In the genomic region with DNA sequence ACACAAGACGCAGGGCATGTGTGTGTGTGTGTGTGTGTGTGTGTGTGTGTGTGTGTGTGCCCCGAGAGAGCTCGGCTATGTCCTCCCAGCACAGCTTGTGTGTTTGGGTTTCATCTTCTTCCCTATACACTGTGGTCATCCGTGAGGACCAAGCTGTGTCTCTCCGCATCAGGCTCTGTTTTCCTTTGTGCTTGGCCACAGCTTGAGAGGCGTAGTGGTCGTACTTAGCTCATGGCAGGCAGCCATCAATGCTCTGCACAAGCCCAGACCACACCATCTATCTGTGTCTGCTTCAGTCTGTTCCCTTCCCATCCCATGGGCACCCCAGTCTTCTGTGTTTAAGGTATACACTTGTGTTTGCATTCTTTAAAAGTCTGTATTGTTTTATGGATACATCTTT, we compare ENCODE assay signal across 16 mouse cellular contexts. TPM values are rescaled to one million over a fixed set of nuclear protein-coding genes. Genes with fewer than 3 reads are reported as not detected.
DNase-seq lines count a peak whose midpoint lies in the region; ATAC-seq and TF ChIP-seq lines count a peak whose summit lies in the region.
"Had no signal": no experiment of that assay in that cellular context is flagged by ENCODE, and none has a peak within 500 bp of the region (broad histone marks: within the 10 kb centered on the region; RNA-seq: fewer than 3 reads in every experiment).

No protein-coding gene starts in this region.

- H3K27ac ChIP-seq in heart, embryonic 12.5 days (ENCODE audit: poor library complexity, severe bottlenecking): no peak overlapping the region
- H3K27ac ChIP-seq in lung, embryonic 14.5 days (ENCODE audit: low read depth): no peak overlapping the region
- H3K27ac ChIP-seq in heart, embryonic 16.5 days (ENCODE audit: low read length): no peak overlapping the region
- no peak overlapping the region for H3K27ac ChIP-seq in limb, embryonic 15.5 days
- H3K27ac ChIP-seq: forebrain, embryonic 12.5 days; hindbrain, postnatal 0 days; macrophage had no signal

- 58% methylated on average over 7 of the region's 7 CpGs for WGBS in heart, embryonic 12.5 days
- WGBS in lung, embryonic 14.5 days: 39% methylated on average over 7 of the region's 7 CpGs
- WGBS in heart, embryonic 16.5 days: 33% methylated on average over 7 of the region's 7 CpGs
- WGBS in limb, embryonic 15.5 days: 77% methylated on average over 7 of the region's 7 CpGs

- TF ChIP-seq CTCF in lung, embryonic 14.5 days (IDR thresholded peaks at IDR 0.05; ENCODE audit: low read depth): no peak

- H3K4me2 ChIP-seq in heart, embryonic 12.5 days: peak overlapping the region; percentile 81
- H3K4me2 ChIP-seq in lung, embryonic 14.5 days: peak overlapping the region; percentile 27
- peak overlapping the region; percentile 81; the same call in 1 of the 2 replicates for H3K4me2 ChIP-seq in heart, embryonic 16.5 days (ENCODE audit: low read depth, low read length)
- H3K4me2 ChIP-seq in limb, embryonic 15.5 days: no peak overlapping the region
- H3K4me2 ChIP-seq: forebrain, embryonic 12.5 days had no signal

- no peak for DNase-seq in heart, postnatal 4 days
- DNase-seq in lung, embryonic 14.5 days: no peak
- no peak for DNase-seq in lung, postnatal 4 days
- no peak for DNase-seq in thymus, postnatal 25 days
- DNase-seq: cerebellum, adult 11-12 months; layer of hippocampus, adult 9-11 months; midbrain, embryonic 14.5 days; right cerebral cortex, postnatal 14 days had no signal

- H3K4me3 ChIP-seq in heart, embryonic 12.5 days: peak overlapping the region; percentile 0; the same call in 1 of the 2 replicates
- H3K4me3 ChIP-seq in lung, embryonic 14.5 days (ENCODE audit: low read depth, low read length): no peak overlapping the region
- H3K4me3 ChIP-seq in heart, embryonic 16.5 days (ENCODE audit: low read length): peak overlapping the region; percentile 5; the same call in 1 of the 2 replicates
- no peak overlapping the region for H3K4me3 ChIP-seq in limb, embryonic 15.5 days
- H3K4me3 ChIP-seq: forebrain, embryonic 12.5 days had no signal

- H3K9me3 ChIP-seq in heart, embryonic 12.5 days (replicated peaks): no peaks in the 10 kb centered on the region
- H3K9me3 ChIP-seq in lung, embryonic 14.5 days (ENCODE audit: low read depth, low read length): no peaks in the 10 kb centered on the region
- H3K9me3 ChIP-seq in heart, embryonic 16.5 days (replicated peaks; ENCODE audit: control insufficient read depth, low read length): no peaks in the 10 kb centered on the region
- H3K9me3 ChIP-seq in limb, embryonic 15.5 days: no peaks in the 10 kb centered on the region
- H3K9me3 ChIP-seq: forebrain, embryonic 12.5 days; G1E had no signal

- H3K36me3 ChIP-seq in heart, embryonic 12.5 days: peaks cover 8% of the 10 kb centered on the region; the same call in 1 of the 2 replicates
- no peaks in the 10 kb centered on the region for H3K36me3 ChIP-seq in lung, embryonic 14.5 days (ENCODE audit: insufficient read depth)
- 0 out of 2 replicates have a peak, but pooled peaks cover under 1% of the 10 kb centered on the region for H3K36me3 ChIP-seq in heart, embryonic 16.5 days (ENCODE audit: control insufficient read depth, insufficient read depth)
- H3K36me3 ChIP-seq in limb, embryonic 15.5 days: peaks cover 9% of the 10 kb centered on the region
- H3K36me3 ChIP-seq: forebrain, embryonic 12.5 days had no signal

- ATAC-seq in heart, embryonic 12.5 days (ENCODE audit: insufficient number of reproducible peaks, low FRiP score): 0 out of 2 replicates have a peak, but pooled peaks have one; percentile 1
- ATAC-seq in lung, embryonic 14.5 days (ENCODE audit: insufficient read depth): no peak
- ATAC-seq in heart, embryonic 16.5 days (replicated peaks; ENCODE audit: extremely low read depth, insufficient read depth, low FRiP score): no peak
- ATAC-seq in limb, embryonic 15.5 days (ENCODE audit: insufficient number of reproducible peaks, low FRiP score, low TSS enrichment, low read depth): peak; percentile 3; the same call in 1 of the 2 replicates
- no peak for ATAC-seq in monocyte, adult 5-6 weeks (replicated peaks; ENCODE audit: insufficient number of reproducible peaks, low FRiP score, low TSS enrichment, poor library complexity, severe bottlenecking)

- peak overlapping the region; percentile 5; the same call in 1 of the 2 replicates for H3K9ac ChIP-seq in heart, embryonic 12.5 days
- H3K9ac ChIP-seq in lung, embryonic 14.5 days: peak overlapping the region; percentile 16
- peak overlapping the region; percentile 49; the same call in 1 of the 2 replicates for H3K9ac ChIP-seq in heart, embryonic 16.5 days (ENCODE audit: low read length)
- H3K9ac ChIP-seq in limb, embryonic 15.5 days: no peak overlapping the region
- H3K9ac ChIP-seq: forebrain, embryonic 12.5 days had no signal

- H3K4me1 ChIP-seq in heart, embryonic 12.5 days (replicated peaks): peaks cover 37% of the 10 kb centered on the region
- H3K4me1 ChIP-seq in lung, embryonic 14.5 days (ENCODE audit: insufficient read depth): peaks cover 9% of the 10 kb centered on the region; the same call in 1 of the 2 replicates
- peaks cover 22% of the 10 kb centered on the region for H3K4me1 ChIP-seq in heart, embryonic 16.5 days (ENCODE audit: control insufficient read depth, insufficient read depth, low read length)
- H3K4me1 ChIP-seq in limb, embryonic 15.5 days: peaks cover 31% of the 10 kb centered on the region

- H3K27me3 ChIP-seq in heart, embryonic 12.5 days (replicated peaks): no peaks in the 10 kb centered on the region
- no peaks in the 10 kb centered on the region for H3K27me3 ChIP-seq in lung, embryonic 14.5 days (ENCODE audit: insufficient read depth, low read length)
- H3K27me3 ChIP-seq in heart, embryonic 16.5 days (ENCODE audit: control insufficient read depth, insufficient read depth, low read length): no peaks in the 10 kb centered on the region
- H3K27me3 ChIP-seq in limb, embryonic 15.5 days: no peaks in the 10 kb centered on the region
- H3K27me3 ChIP-seq: forebrain, embryonic 12.5 days had no signal

RNA-seq across cellular contexts. Expression of a gene that starts 3.0 kb away (rescaled TPM):
- polyA plus RNA-seq in heart, embryonic 12.5 days (2016; fragmentation: Nextera tagmentation; extraction: Ambion mirVana): 67.5 and 70.3 TPM in 2 replicates
- 10 to 100 TPM; 48.2 to 50.4 TPM for total RNA-seq in heart, postnatal 4 days (2021)
- polyA plus RNA-seq in lung, embryonic 14.5 days (2014; fragmentation: Nextera tagmentation; extraction: Ambion mirVana): 56.6 and 61.0 TPM in 2 replicates
- 75.4 and 84.5 TPM in 2 replicates for polyA plus RNA-seq in heart, embryonic 16.5 days (2015; fragmentation: Nextera tagmentation; extraction: Ambion mirVana)
- polyA plus RNA-seq in limb, embryonic 15.5 days (2015; fragmentation: Nextera tagmentation; extraction: Ambion mirVana): 108 and 123 TPM in 2 replicates
- total RNA-seq in monocyte, adult 5-6 weeks (2017): 523 to 1,277 TPM (median 526 TPM) in 3 replicates

RNA-seq across cellular contexts. Expression of a gene that starts 18.2 kb away (rescaled TPM):
- polyA plus RNA-seq in heart, embryonic 12.5 days (2016; fragmentation: Nextera tagmentation; extraction: Ambion mirVana): 5.8 and 7.1 TPM in 2 replicates
- total RNA-seq in heart, postnatal 4 days (2021): 1 to 10 TPM; 9.1 to 9.3 TPM
- polyA plus RNA-seq in lung, embryonic 14.5 days (2014; fragmentation: Nextera tagmentation; extraction: Ambion mirVana): 10.6 and 11.6 TPM in 2 replicates
- 12.5 and 14.5 TPM in 2 replicates for polyA plus RNA-seq in heart, embryonic 16.5 days (2015; fragmentation: Nextera tagmentation; extraction: Ambion mirVana)
- polyA plus RNA-seq in limb, embryonic 15.5 days (2015; fragmentation: Nextera tagmentation; extraction: Ambion mirVana): 16.0 and 17.2 TPM in 2 replicates
- 47.4 to 94.7 TPM (median 64.7 TPM) in 3 replicates for total RNA-seq in monocyte, adult 5-6 weeks (2017)

RNA-seq across cellular contexts. Expression of a gene that starts 32.6 kb away (rescaled TPM):
- 17.9 and 19.6 TPM in 2 replicates for polyA plus RNA-seq in heart, embryonic 12.5 days (2016; fragmentation: Nextera tagmentation; extraction: Ambion mirVana)
- 10 to 100 TPM; 10.4 to 11.1 TPM for total RNA-seq in heart, postnatal 4 days (2021)
- 24.5 and 27.6 TPM in 2 replicates for polyA plus RNA-seq in lung, embryonic 14.5 days (2014; fragmentation: Nextera tagmentation; extraction: Ambion mirVana)
- 15.6 and 17.3 TPM in 2 replicates for polyA plus RNA-seq in heart, embryonic 16.5 days (2015; fragmentation: Nextera tagmentation; extraction: Ambion mirVana)
- polyA plus RNA-seq in limb, embryonic 15.5 days (2015; fragmentation: Nextera tagmentation; extraction: Ambion mirVana): 25.4 and 27.4 TPM in 2 replicates
- 11.1 to 17.6 TPM (median 15.7 TPM) in 3 replicates for total RNA-seq in monocyte, adult 5-6 weeks (2017)

RNA-seq across cellular contexts. Expression of a gene that starts 40.9 kb away (rescaled TPM):
- 14.6 and 16.3 TPM in 2 replicates for polyA plus RNA-seq in heart, embryonic 12.5 days (2016; fragmentation: Nextera tagmentation; extraction: Ambion mirVana)
- total RNA-seq in heart, postnatal 4 days (2021): 10 to 100 TPM; 11.5 to 12.2 TPM
- 9.3 and 10.6 TPM in 2 replicates for polyA plus RNA-seq in lung, embryonic 14.5 days (2014; fragmentation: Nextera tagmentation; extraction: Ambion mirVana)
- polyA plus RNA-seq in heart, embryonic 16.5 days (2015; fragmentation: Nextera tagmentation; extraction: Ambion mirVana): 14.7 and 15.9 TPM in 2 replicates
- polyA plus RNA-seq in limb, embryonic 15.5 days (2015; fragmentation: Nextera tagmentation; extraction: Ambion mirVana): 12.5 and 13.6 TPM in 2 replicates
- total RNA-seq in monocyte, adult 5-6 weeks (2017): 3.6 to 10.0 TPM (median 9.5 TPM) in 3 replicates

RNA-seq across cellular contexts. Expression of a gene that starts 41.0 kb away (rescaled TPM):
- 715 and 742 TPM in 2 replicates for polyA plus RNA-seq in heart, embryonic 12.5 days (2016; fragmentation: Nextera tagmentation; extraction: Ambion mirVana)
- total RNA-seq in heart, postnatal 4 days (2021): 100 to 1,000 TPM; 294 to 307 TPM
- polyA plus RNA-seq in lung, embryonic 14.5 days (2014; fragmentation: Nextera tagmentation; extraction: Ambion mirVana): 599 and 638 TPM in 2 replicates
- 414 and 431 TPM in 2 replicates for polyA plus RNA-seq in heart, embryonic 16.5 days (2015; fragmentation: Nextera tagmentation; extraction: Ambion mirVana)
- polyA plus RNA-seq in limb, embryonic 15.5 days (2015; fragmentation: Nextera tagmentation; extraction: Ambion mirVana): 487 and 558 TPM in 2 replicates
- 155 to 237 TPM (median 205 TPM) in 3 replicates for total RNA-seq in monocyte, adult 5-6 weeks (2017)

Comparison
In these comparisons a context has a peak if more than half of its experiments do, and no peak if none do; other contexts are left out.
1. ATAC-seq: peak in heart, embryonic 12.5 days (single experiment) and limb, embryonic 15.5 days (single experiment); none in lung, embryonic 14.5 days (single experiment), heart, embryonic 16.5 days (single experiment) and monocyte, adult 5-6 weeks (single experiment).
2. H3K4me3 ChIP-seq: peak in heart, embryonic 12.5 days (single experiment) and heart, embryonic 16.5 days (single experiment); none in lung, embryonic 14.5 days (single experiment) and limb, embryonic 15.5 days (single experiment).